Mouse (Mus musculus): Measurements from ENCODE around the gene Dgkd. TPM values are rescaled to one million over a fixed set of nuclear protein-coding genes. Genes with fewer than 3 reads are reported as not detected.

The Dgkd gene
- total RNA-seq, 2 experiments from 2014 or later = 54.6 to 74.6 TPM

DNA sequence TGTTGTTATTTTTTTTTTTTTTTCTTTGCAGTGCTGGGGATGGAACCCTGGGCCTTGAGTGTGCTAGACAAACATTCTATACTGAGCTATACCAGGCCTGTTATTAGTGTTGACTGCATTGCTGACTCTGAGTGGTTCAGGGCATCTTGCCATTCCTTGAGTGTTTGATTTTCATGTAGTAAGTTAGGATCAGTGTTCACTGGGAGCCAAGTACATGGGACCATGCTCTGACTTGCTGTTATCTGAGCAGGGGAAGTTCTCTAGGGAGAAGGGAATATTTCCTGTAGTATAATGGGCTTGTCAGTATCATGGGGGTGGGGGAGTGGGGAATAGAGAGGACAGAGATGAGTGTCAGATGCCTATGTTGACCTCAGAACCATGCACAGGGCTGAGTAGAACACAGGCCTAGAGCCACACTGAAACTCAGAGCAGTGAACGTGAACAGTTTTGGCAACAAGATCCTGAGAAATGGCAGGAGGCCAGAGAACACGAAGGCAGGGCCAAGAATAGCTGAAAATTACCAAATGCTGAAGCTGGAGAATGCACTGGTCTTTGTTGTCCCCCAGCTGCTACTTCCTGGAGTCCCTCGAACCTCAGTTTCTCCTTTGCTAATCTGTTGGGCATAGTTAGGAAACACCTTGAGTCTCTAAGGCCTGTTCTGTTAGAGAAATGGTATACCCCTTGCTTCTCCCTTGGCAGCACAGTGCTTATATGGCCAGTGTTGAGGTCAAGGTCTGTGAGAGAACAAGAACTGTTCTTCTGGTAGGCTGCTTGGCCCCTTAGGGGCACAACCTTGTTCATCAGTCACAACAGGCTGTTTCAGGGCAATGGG, 26.6 kb downstream of the Dgkd start:
- DNase-seq (ENCODE audit: low spot score in 2 of 2) = peak; percentile 64 to 65

DNA sequence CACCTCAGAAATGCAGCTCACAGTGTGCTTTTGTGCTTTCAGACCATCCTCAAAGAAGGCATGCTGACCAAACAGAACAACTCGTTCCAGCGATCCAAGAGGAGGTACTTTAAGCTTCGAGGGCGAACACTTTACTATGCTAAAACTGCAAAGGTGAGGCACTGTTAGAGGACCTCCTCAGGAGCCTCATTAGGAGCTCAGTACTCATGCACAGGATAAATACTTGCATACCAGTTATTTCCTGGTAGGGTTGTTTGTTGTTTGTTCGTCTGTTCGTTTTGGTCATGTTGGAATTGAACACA, 27.2 kb downstream of the Dgkd start:
- DNase-seq (ENCODE audit: low spot score in 2 of 2) = no peak

DNA sequence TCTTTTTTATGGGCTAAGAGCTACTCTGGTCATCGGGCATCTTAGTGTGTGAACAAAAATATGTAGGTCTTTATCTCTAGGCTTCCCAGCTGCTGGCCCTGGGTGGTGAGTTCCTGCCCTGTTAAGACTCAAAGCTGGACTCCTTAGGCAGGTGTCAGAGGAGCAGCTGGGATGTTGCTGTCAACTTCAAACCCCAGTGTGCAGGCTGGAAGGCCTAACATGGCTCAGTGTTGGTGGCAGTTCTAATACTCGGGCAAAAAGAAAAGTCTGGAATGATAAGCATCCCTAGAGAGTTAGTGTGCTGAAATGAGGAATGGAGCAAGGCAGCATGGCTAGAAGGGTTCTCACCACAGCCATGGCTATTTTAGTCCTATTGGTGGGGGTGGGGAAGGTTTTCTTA, 27.8 kb downstream of the Dgkd start:
- DNase-seq (ENCODE audit: low spot score in 2 of 2) = no peak

DNA sequence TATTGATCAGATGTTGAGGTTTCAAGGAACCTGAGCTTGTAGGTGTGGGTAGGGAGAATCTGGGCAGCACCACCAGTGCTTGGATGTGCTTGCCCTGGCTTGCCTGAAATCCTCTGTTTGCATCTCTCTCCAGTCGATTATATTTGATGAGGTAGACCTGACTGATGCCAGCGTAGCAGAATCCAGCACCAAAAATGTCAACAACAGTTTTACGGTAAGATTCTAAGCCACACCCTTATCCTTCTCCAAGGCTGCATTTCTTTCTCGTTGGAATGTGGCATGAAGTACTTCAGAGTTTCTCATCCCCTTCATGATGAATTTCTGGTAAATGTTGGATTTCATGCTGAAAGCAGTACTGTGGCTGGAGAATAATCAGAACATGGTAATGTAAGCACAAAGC, 28.6 kb downstream of the Dgkd start:
- DNase-seq (ENCODE audit: low spot score in 2 of 2) = no peak

DNA sequence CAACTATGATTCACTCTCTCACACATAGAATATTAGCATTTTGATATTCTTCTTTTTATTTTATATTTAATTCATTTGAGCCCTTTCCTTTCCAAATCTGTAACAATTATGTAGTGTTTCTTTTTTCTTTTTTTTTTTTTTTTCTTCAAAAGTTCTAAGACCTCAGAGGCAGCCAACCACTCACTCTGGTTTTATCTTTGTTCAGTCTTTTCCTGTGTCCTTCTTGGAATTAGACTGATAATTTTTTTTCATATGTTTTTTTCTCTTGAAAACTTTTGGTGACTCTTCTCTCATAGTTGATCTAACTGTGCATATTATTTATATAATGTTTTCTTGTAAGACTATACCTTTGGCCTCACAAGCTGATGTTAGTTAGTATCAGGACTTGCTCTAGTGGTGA, 29.5 kb downstream of the Dgkd start:
- no peak for DNase-seq (ENCODE audit: low spot score in 2 of 2)

DNA sequence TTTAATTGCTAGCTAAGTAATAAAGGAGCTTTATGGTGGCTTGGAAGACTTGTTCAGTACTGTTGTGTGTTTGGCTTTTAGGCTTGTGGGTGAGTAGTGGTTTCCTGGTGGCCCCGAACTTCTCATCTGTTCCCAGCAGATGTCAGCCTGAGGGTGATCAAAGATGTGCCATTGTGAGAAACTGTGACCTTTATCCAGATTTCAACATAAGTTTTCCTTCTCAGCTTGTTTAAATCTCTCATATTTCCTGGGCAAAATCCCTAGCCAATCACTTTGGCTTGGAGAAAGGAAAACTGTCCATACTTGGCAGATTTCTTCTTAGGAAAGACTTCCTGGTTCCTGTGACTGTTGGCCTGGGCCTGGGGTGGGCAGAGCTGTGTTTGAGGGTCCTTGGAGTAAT, 37.9 kb downstream of the Dgkd start:
- no peak for DNase-seq (ENCODE audit: low spot score in 2 of 2)

DNA sequence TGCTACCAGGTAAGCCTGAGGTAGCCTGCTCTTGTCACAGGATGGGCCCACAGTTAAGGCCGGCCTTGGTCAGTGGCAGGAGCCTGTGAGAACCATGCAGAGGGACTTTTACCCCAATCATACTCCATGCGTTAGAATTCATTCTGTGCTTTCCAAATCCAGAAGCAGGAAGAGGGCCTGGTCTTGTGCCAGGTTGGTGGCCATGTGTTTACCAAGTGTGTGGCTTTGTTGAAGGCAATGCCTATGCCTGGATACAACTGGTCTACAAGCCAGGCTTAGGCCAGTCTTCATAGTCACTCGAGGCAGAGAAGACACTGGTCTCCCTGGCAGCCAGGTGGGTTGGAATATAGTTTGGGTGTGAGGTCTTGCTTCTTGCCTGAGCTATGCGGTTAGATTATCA, 38.5 kb downstream of the Dgkd start:
- DNase-seq (ENCODE audit: low spot score in 2 of 2) = no peak

DNA sequence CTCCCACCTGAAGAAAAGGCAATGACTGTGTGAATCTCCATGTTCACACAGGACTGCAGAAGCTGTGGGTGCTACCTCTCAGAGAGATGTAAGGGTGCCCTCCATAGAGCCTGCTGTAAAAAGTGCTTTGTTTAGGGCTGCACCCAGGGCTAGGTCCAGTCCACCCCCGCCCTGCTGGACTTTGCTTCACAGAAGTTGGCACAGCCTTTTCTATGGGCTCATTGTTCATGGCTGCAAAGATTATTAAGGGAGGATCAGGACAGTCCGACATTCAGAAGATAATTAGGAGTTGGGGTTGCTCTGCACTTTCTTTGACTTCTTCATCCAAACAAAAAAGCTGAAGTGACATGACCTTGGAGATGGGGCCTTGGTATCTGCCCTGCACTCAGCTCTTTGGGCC, 39.4 kb downstream of the Dgkd start:
- no peak for DNase-seq (ENCODE audit: low spot score in 2 of 2)

DNA sequence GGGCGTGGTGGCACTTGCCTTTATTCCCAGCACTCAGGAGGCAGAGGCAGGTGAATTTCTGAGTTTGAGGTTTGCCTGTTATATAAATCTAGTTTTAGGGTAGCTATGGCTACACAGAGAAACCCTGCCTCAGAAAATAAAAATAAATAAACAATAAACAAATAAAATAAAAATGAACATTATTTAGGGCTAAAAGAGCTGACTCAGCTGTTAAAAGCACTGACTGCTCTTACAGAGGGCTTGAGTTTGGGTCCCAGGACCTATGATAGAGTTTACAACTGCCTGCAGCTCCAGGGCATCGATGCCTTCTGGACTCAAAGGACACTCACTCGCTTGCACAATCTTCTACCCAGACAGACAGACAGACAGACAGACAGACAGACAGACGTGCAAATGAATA, 40.3 kb downstream of the Dgkd start:
- no peak for DNase-seq (ENCODE audit: low spot score in 2 of 2)

DNA sequence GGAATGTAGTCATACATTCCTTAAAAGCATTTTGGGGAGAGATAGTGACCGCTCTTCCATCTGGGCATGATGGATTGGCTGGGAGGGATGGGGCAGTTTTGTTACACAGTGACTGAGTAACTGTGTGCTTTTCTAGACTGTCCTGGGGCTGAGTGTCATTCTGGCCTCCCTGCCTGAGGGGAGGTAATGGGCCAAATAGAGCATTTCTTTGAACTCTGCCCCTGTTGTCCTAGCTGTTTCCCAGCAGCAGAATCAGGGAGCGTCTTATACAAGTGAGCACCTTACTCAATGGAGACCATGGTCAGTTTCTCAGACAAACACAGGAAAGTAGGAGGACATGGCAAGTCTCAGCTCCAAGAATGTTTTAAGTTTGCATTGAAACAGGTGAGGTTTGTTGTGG, 43.8 kb downstream of the Dgkd start:
- no peak for DNase-seq (ENCODE audit: low spot score in 2 of 2)

DNA sequence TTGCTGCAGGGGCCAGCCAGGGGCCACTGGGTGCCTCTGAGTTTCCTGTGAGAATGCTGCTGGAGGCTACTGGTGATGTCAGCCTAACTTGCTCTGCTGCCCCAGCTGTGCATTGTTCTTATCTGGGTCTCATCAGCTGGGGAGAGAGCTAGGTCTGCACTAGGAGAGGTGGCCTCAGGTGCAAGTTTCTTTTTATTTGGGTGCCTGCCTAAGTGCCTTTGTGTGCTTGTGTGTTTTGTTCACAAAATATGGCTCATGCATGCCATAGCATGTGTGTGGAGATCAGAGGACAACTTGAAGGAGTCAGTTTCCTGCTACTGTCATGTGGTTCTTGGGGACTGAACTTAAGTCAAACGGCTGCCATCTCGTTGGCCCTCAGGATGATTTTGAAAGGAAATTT, 46.6 kb downstream of the Dgkd start:
- no peak for DNase-seq (ENCODE audit: low spot score in 2 of 2)

DNA sequence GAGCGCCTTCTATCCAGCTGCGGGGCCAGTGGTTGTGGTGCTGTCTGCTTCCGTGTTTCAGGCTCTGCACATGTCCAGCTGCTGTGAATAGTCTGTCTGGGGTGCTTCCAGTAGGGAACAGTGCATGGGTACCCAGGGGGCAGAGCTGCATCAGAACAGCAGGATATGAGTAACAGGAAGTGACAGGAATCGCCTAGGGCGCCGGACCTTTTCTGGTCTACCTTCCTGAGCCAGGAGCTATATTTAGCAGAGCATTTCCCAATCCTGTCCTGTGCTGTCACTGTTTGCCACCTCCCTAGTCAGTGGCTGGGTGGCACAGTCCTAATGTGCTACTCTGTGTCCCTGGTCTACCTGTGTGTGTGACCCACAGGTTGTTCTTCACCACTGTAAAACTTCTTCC, 47.9 kb downstream of the Dgkd start:
- DNase-seq (ENCODE audit: low spot score in 2 of 2) = peak in 1 of 2 experiments; percentile 31

DNA sequence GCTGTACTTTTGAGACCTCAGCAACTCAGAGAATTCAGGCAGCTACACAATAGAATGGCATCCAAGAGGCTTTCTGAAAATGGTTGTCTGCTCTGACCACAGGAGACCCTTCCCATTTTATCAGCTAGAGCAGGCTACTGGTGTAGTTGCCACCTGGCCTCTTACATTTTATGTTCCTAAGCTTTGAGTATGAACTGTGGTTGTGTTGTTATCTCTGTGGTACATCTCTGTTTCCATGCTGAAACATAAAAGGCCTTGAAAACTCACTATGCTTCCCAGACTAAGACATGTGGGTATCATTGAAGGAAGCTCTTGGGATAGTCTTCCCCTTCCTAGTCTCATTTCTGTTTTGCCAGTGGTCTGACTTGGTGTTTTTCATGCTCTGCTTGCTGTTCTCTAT, 49.1 kb downstream of the Dgkd start:
- no peak for DNase-seq (ENCODE audit: low spot score in 2 of 2)

DNA sequence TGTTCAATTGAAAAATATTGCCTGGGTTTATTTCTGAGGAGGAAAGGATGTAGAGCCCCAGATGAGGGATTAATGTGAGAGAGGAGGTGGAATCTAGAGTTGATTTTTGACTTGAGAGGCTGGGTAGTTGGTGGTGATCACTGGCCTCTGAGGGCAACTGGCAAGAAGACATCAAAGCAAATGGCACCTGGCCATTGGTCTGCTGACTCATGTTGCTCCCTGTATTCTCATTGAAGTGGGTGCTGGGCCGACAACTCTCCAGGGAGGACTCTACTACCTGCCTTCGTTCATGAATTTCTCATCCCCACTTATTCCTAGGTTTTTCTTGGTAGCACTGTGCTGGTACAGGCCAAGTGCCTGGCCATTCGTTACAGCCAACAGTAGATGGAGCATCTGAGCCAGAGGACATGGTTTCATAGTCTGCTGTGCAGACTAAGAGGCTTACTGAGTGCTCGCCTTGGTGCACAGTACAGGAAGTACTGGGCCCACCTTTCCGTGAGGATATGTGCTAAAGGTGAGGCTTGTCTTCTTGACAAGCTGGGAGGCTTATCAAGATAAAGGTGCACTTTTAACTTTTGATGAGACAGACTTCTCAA, 53.4 kb downstream of the Dgkd start:
- no peak for DNase-seq (ENCODE audit: low spot score in 2 of 2)

DNA sequence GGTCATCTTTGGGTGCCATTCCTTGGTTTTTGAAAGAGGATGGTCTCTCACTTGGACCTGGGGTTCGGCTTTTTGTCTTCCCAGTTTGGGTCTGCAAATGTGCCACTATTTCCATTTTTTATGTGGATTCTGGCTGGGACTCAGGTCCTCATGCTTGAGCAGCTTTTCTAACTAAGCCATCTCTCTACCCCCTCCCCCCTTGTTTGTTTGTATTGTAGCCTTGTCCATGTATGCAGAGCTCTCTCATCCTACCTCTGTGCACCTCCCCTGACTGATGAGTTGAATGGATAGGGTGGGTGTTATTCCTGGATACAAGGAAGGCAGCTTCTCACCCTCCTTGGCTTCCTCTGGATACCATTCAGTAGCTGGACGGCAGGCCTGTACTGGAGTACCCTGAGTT, 54.9 kb downstream of the Dgkd start:
- DNase-seq (ENCODE audit: low spot score in 2 of 2) = no peak

DNA sequence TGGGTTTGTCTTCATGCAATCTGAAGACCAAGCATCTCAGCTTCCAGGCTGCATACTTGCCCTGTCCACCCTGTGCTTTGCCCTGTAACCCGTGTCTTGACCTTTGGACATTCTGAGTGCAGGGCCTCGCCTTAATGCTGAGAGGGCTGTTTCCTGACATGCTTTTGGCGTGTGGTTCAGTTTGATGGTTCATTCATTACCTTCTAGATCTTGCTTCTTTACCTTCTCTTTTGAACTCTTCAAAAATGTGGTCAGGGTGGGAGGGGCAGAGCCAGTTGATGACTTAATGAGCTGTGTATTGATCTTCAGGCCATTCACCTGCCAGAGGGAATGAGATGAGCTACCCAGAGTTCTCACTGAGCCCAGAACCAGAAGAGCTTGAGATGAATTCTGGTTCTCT, 55.6 kb downstream of the Dgkd start:
- no peak for DNase-seq (ENCODE audit: low spot score in 2 of 2)

DNA sequence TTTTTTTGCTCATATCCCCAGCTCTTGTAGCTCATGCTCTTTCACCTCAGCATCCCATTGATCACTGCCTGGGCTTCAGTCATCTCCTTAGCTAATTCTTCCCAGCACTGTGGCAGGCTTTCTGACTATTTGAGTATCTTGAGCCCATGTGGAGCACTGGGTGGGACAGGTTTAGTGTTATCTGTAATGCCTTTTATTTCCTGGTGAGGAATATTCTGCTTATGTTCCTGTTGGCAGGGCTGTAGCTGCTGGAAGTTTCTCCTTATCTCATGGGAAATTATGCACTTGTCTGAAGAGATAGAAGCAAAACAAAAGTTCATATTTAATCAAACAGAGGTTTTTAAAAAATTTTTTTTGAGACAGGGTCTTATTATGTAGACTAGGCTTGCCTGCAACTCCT, 56.5 kb downstream of the Dgkd start:
- DNase-seq (ENCODE audit: low spot score in 2 of 2) = no peak

DNA sequence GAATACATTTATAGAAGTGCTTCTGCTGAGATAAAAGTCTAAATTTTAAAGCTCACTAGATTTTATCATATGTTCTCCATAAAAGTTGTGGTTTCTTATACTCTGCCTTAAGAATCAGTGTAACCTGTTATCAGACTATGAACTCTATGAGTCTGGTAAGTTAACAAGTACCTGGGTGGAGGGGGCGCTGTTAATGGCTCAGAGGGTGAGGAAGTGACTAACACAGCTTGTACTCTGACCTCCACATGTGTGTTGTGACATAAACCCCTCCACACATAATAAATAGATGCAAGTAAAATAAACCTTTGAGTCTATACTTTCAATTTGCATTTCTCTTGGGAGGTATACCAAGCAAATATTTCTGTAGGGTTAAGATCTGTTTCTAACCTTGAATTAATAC, 57.3 kb downstream of the Dgkd start:
- no peak for DNase-seq (ENCODE audit: low spot score in 2 of 2)

DNA sequence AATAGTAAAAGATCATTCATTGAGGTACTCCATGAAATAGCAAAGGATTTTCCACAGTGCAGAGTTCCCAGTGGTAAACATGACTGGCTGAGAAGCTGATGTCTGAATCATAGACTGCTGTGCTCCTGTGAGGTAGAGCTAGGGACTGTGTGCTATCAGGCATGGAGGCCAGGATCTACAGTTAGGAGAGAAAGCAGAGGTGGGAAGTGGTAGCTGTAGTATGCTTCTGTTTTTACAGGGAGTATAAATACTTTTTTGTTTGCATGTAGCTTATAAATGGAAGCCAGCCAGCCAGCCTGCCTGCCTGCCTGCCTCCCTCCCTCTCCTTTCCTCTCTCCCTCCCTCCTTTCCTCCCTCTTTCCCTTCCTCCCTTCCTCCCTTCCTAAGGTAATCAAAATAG, 60.3 kb downstream of the Dgkd start:
- no peak for DNase-seq (ENCODE audit: low spot score in 2 of 2)

DNA sequence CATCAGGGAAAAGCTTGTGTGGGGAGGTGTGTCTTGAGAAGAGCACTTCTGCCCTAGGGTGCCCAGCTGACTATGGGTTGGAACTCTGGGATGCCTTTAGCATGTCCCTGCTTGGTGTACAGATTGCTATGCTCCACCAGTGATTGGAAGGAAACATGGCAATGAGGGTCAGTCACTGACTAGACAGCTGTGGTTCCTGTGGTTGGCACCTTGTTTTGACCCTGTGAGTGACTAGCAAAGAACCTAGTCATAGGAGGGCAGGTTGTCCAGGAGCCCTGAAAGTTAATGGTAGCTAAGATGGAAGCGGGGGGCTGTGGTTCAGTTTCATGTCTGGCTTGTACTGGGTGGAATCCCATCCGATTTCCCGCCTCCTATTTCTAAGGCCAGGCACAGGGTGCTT, 64.3 kb downstream of the Dgkd start:
- no peak for DNase-seq (ENCODE audit: low spot score in 2 of 2)

DNA sequence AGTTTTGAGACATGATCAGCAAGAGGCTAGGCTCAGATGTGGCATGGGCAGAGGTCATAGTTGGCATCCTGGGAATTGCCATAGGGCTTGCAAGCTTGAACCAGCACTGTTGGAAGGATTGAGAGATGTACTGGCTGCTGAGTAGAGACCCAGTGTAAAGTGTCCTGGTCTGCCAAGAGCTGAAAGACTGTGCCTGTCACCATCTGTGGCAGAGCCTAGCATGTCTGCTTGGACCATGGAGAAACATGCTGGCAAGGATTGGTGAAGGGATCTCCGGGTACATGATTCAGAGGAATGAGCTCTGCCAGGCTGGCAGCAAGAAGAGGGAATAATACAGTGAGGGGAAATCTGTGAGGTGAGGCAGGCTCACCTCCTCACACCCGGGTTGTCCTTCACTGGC, 65.0 kb downstream of the Dgkd start:
- DNase-seq (ENCODE audit: low spot score in 2 of 2) = no peak

DNA sequence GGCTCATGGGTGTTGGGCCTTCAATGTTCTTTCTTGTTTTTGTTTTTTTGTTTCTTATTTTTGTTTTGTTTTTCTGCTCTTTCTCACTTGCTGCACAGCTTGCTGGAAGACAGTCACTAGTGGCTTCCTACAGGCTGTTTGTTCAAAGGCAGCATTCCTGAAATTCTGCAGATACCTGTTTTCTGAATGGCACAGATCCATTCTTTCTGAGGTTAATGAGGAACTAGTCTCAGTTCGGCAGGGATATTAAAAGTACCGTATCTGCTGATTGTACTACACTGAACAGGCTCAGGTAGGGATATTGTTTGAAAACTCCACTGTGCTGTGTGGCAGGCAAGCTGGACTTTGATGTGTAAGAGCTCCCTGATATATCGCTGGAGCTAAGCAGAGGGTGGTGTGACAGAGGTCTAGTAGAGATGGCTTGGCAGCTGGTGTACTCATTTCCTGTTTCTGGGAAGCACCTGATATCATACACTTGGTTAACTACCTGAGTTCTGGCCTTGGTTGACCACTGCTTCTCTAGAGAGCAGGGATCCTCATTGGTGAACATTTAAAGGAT, 67.0 kb downstream of the Dgkd start:
- no peak for DNase-seq (ENCODE audit: low spot score in 2 of 2)

DNA sequence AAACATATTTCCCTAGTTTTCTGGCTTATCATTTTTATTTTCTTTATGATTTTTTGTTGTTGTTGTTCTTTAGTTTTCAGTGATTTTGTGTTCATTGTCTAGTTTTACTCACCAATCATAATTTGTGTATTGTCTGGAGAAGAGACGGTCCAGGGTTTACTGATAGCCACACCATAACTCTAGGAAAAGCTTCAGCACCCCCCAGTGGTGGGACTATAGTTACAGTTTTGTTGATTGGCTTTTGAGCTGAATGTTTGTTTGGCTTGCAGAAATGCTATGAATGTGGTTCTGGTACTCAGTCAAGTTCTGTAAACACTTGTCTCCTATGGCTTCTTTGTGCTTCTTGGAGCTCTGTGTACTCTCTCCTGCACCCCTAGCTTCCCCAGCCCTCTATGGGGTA, 69.6 kb downstream of the Dgkd start:
- peak; percentile 29 to 41 for DNase-seq (ENCODE audit: low spot score in 2 of 2)

Data from adrenal gland, adult 18-20 months (tissue).